Mouse (Mus musculus): ENCODE measurements at regions not wholly inside any gene's neighbourhood (a gene's known extent, or its start where the extent isn't known, plus 50 kb on each side); places are given as distances from the start of the nearest gene placed in this dataset.

DNA sequence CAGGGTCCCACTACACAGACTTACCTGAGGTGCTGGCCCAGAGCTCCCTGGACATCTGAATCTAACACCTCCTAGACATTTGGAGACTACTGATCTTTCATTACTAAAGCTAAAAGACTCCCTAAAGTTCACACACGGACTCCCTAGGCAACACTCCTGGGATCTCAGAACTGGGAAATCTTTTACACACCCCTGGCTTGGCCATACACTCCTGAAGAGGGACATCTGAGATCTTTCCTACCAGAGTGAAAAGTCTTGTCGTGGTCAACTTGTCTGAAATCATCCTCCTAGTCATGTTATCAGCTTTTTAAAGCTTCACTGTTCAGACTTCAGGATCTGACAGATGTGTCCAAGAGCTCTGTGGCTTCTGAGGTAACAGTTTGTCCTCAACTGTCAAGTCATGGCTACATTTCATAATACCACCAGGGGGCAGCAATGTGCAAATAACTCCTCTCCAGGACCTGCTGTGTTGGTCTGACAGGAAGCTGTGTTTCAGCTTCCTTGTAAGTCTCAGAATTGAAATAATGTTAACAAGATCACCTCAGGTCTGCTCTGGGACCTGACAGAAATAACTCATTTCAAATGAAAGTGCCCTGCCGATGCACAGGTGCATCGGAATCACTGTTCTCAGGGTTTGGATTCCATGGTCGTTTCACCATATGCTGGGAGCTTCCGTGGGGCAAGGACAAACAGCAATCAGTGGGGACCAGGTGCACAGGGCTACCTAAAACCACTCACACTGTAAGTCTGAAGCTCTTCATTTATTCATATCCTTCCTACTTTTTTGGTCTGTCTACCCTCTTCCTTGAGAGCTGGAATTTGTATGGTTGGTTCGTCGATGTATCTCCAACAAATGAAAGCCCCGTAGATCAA, 92.3 kb upstream of the C1qtnf7 start:
- DNase-seq, result peak; percentile 80

DNA sequence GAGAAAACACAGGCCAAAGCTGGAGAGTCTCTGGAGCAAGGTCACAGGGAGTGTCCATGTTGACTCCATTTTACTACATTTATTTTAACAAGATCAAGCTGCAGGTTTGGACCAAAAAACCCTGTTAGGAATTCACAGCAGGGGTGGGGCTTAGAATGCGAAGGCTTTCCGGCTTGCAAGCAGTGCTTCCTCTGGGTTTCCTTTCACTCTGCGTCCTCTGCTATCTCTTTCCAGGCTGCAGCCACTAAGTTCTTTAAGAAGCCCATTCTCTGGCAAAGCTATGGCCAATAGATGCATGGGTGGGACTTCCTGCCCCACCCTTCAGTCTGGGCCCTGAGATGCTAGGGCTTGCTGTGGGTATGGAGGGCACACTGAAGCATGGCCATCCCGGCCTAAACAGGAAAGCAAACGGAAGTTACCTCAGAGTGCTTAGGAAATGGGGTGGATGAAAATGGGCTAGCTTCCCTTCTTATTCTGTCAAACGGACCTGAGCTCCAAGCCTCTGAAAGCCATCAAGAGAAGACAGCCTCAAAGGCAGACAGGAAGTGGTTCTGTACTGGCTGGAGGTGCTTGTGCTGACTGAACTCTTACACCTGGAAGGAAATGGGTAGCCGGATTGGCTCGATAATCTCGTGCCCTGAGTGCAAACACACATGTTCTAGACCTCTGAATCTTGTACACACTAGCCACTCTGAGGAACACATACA, 90.6 kb upstream of the C1qtnf7 start:
- DNase-seq, result no peak

GRCm38 (mm10) chr5:43433337-43433736, 82.0 kb upstream of the C1qtnf7 start:
- no peak for DNase-seq

GRCm38 (mm10) chr5:43439191-43439590, 76.1 kb upstream of the C1qtnf7 start:
- DNase-seq, result peak in 1 of 2 experiments; percentile 19

DNA sequence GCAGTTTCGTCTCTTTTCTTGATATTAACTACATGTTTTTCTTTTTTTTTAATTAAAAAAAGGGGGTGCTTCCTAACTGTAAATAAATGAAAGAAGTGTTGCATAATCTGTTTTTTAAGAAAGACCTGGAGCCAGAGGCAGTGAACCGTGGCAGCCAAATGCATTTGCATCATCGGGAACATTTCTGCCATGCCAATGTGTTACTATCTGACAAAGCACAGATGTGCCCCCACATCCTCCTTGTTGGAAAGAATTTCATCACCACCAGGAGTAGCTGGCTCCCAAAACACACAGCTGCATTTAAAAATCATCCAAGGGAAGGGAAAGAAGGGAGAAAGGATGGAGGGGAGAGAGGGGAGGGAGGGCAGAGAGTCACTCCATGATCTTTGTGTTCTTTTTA, 74.0 kb upstream of the C1qtnf7 start:
- peak; percentile 65 for DNase-seq

DNA sequence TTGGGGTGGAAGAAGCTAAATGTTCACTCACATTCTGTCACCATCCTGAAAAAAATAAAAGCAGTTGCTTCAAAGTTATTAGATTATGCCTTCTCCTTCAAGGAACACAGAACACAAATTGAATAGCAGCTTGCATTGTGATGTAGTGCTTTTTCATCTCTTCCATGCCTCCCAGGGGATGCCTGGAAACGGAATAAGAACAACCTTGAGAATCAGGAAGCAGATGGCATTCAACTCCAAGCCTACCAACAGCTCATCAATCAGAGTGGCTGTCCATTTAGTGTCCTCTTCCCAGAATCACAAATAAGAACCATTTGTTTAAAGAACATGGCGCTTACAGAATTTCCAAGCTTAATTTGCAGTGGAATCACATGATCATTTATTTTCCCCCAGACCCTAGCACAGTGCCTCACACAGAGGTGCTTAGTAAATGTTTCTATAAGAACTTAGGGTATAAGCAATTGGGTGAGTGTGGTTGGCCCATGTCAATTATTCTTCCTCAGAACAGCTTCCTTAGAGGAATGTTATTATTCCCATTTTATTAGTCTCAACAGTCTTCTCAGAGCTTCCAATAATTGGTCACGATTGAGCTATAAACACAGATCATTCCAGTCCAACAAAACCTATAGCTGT, 70.6 kb upstream of the C1qtnf7 start:
- no peak for DNase-seq

DNA sequence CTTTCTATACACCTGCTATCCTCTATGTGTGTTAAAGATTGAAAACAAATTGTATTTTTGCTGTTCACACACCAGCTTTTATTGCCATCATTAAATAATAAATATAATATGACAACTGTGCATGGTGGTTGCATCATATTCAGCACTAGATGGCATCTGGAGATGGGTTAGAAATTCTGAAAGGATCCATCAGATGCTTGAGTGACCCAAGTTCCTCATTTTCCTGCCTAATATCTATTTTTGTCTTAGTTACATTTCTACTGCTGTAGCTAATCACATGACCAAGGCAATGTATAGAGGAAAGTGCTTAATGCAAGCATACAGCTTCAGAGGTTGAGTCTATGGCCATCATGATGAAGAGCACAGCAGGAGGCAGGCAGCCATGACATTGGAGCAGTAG, 69.7 kb upstream of the C1qtnf7 start:
- DNase-seq, result no peak

GRCm38 (mm10) chr5:43446295-43446694, 69.0 kb upstream of the C1qtnf7 start:
- DNase-seq, result no peak

DNA sequence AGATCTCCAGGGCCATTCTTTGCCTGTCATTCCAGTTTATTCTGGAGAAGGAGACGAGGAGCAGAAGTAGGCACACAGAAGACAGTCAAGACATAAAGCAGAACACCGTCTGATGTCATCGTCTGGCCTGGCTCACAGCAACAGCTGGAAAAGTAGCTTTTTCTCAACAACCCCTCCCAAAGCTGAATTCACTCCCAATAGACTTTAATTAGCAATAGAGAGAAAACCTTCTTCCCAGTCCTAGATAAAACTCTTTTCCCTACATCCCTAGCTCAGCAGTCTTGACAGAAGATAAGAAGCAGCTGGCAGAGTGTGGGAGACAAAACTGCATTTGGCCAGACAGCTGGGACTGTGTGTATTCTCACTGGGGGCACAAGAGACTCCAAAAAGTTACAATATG, 59.3 kb upstream of the C1qtnf7 start:
- peak in 1 of 2 experiments; percentile 21 for DNase-seq

DNA sequence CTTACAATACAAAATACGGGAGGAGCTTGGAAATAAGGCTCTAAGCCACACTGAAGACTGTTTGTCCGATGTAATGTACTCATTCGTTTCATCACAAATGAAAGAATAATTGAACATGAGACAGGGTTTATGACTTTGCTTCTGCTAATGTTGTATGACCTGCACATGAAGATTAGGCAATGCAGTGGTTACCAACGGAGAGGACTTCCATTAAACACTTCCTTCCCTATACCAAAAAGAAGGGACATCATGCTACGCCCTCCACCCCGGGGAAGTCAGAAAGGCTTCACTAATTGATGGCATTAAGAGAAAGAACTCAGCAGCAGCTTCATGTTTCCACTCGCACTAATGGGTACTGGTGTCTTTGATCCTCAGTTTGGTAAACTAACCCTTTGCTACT, 57.6 kb upstream of the C1qtnf7 start:
- no peak for DNase-seq

- no peak for DNase-seq
Observed at GRCm38 (mm10) chr5:43461987-43462715, 53.2 kb upstream of the C1qtnf7 start.
